Mouse (Mus musculus): Measurements from ENCODE around the gene Ncoa7.

- TF ChIP-seq CTCF (IDR thresholded peaks at IDR 0.05; ENCODE audit: low read depth) = no peak
- no peak for TF ChIP-seq EP300 (IDR thresholded peaks at IDR 0.05; ENCODE audit: low read depth)
Observed at GRCm38 (mm10) chr10:30787684-30788339, 15.3 kb downstream of the Ncoa7 start.

All from heart, postnatal 0 days (tissue).